Mouse (Mus musculus) erythroblast, embryonic 14.5 days (primary cell): ENCODE measurements around the gene Rgs16.

Experiments
- GATA1 ChIP-seq: IDR thresholded peaks from 2 replicates; pipeline ENCODE4 v1.6.1; 2012; ENCODE audit warnings: low read length, inconsistent platforms, mixed read lengths
- TAL1 ChIP-seq: IDR thresholded peaks from 3 replicates; pipeline ENCODE4 v1.6.1; 2012; ENCODE audit warnings: low read length, inconsistent platforms, mixed read lengths

DNA sequence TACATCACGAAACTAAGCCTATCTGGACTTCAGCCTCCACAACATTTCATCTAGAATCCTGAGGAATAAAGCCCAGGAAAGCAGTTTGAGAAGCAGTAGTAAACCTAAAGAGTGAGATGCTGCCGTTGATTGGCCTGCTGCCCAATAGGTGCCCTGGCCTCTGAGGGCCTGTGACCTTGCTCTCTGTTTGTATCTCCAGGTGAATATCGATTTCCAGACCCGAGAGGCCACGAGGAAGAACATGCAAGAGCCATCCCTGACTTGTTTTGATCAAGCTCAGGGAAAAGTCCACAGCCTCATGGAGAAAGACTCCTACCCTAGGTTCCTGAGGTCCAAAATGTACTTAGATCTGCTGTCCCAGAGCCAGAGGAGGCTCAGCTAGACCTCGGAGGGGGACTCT is 47.6 kb upstream of the Rgs16 start:
- TF ChIP-seq TAL1 (no peak), GATA1 (no peak)
